In genomic region chr16:34441704-34442103, GRCm38 (mm10) we compare ENCODE assay signal across 9 mouse cellular contexts.
DNase-seq lines count a peak whose midpoint lies in the region; ATAC-seq and TF ChIP-seq lines count a peak whose summit lies in the region.
"Had no signal": no experiment of that assay in that cellular context is flagged by ENCODE, and none has a peak within 500 bp of the region (broad histone marks: within the 10 kb centered on the region; RNA-seq: fewer than 3 reads in every experiment).

No protein-coding gene starts in this region.

- no peak overlapping the region for H3K4me2 ChIP-seq in embryonic facial prominence, embryonic 12.5 days (replicated peaks)
- H3K4me2 ChIP-seq in hindbrain, embryonic 12.5 days (replicated peaks): no peak overlapping the region
- H3K4me2 ChIP-seq in hindbrain, embryonic 11.5 days (replicated peaks; ENCODE audit: low read depth, low read length): no peak overlapping the region
- no peak overlapping the region for H3K4me2 ChIP-seq in lung, postnatal 0 days (replicated peaks; ENCODE audit: low read depth, low read length)
- H3K4me2 ChIP-seq in stomach, embryonic 16.5 days (ENCODE audit: low read depth, low read length): no peak overlapping the region

- DNase-seq in embryonic facial prominence, embryonic 10.5 days (ENCODE audit: low spot score): no peak
- no peak for DNase-seq in hindbrain, embryonic 11.5 days (ENCODE audit: low spot score)
- peak; percentile 39 for DNase-seq in lung, postnatal 0 days (ENCODE audit: low spot score)
- no peak for DNase-seq in lung, postnatal 10 days
- DNase-seq in embryo, embryonic 10.5 days (ENCODE audit: low spot score): no peak

- no peak overlapping the region for H3K4me3 ChIP-seq in embryonic facial prominence, embryonic 12.5 days
- no peak overlapping the region for H3K4me3 ChIP-seq in embryonic facial prominence, embryonic 10.5 days
- no peak overlapping the region for H3K4me3 ChIP-seq in hindbrain, embryonic 12.5 days
- H3K4me3 ChIP-seq in hindbrain, embryonic 11.5 days (ENCODE audit: low read depth, low read length): no peak overlapping the region
- H3K4me3 ChIP-seq in lung, postnatal 0 days (ENCODE audit: low read depth, low read length): no peak overlapping the region
- H3K4me3 ChIP-seq in stomach, embryonic 16.5 days (replicated peaks; ENCODE audit: low read length): no peak overlapping the region

- TF ChIP-seq CTCF in lung, postnatal 0 days (IDR thresholded peaks at IDR 0.05): no peak

- TF ChIP-seq EP300 in lung, postnatal 0 days (IDR thresholded peaks at IDR 0.05): no peak

- no peaks in the 10 kb centered on the region for H3K36me3 ChIP-seq in embryonic facial prominence, embryonic 12.5 days
- H3K36me3 ChIP-seq in embryonic facial prominence, embryonic 10.5 days (replicated peaks): no peaks in the 10 kb centered on the region
- no peaks in the 10 kb centered on the region for H3K36me3 ChIP-seq in hindbrain, embryonic 12.5 days
- H3K36me3 ChIP-seq in hindbrain, embryonic 11.5 days (ENCODE audit: control insufficient read depth, insufficient read depth, low read length): no peaks in the 10 kb centered on the region
- no peaks in the 10 kb centered on the region for H3K36me3 ChIP-seq in lung, postnatal 0 days (ENCODE audit: insufficient read depth, low read length)
- no peaks in the 10 kb centered on the region for H3K36me3 ChIP-seq in stomach, embryonic 16.5 days (ENCODE audit: control insufficient read depth, insufficient read depth, low read length)
- H3K36me3 ChIP-seq: G1E had no signal

- peak overlapping the region; percentile 79 for H3K27ac ChIP-seq in embryonic facial prominence, embryonic 12.5 days
- no peak overlapping the region for H3K27ac ChIP-seq in embryonic facial prominence, embryonic 10.5 days (replicated peaks)
- peak overlapping the region; percentile 72 for H3K27ac ChIP-seq in hindbrain, embryonic 12.5 days
- H3K27ac ChIP-seq in hindbrain, embryonic 11.5 days (ENCODE audit: low read depth, low read length): no peak overlapping the region
- no peak overlapping the region for H3K27ac ChIP-seq in lung, postnatal 0 days (ENCODE audit: low read length)
- peak overlapping the region; percentile 84 for H3K27ac ChIP-seq in stomach, embryonic 16.5 days (ENCODE audit: low read length)

- H3K4me1 ChIP-seq in embryonic facial prominence, embryonic 12.5 days: peaks cover 31% of the 10 kb centered on the region
- peaks cover 61% of the 10 kb centered on the region for H3K4me1 ChIP-seq in embryonic facial prominence, embryonic 10.5 days
- H3K4me1 ChIP-seq in hindbrain, embryonic 12.5 days: peaks cover 46% of the 10 kb centered on the region
- peaks cover 4% of the 10 kb centered on the region; the same call in 1 of the 2 replicates for H3K4me1 ChIP-seq in hindbrain, embryonic 11.5 days (replicated peaks; ENCODE audit: control insufficient read depth, insufficient read depth, low read length)
- peaks cover 9% of the 10 kb centered on the region; the same call in 1 of the 2 replicates for H3K4me1 ChIP-seq in lung, postnatal 0 days (ENCODE audit: insufficient read depth, low read depth, low read length)
- peaks cover 18% of the 10 kb centered on the region for H3K4me1 ChIP-seq in stomach, embryonic 16.5 days (ENCODE audit: control insufficient read depth, insufficient read depth, low read length)

- no peaks in the 10 kb centered on the region for H3K9me3 ChIP-seq in embryonic facial prominence, embryonic 12.5 days
- no peaks in the 10 kb centered on the region for H3K9me3 ChIP-seq in embryonic facial prominence, embryonic 10.5 days
- no peaks in the 10 kb centered on the region for H3K9me3 ChIP-seq in hindbrain, embryonic 12.5 days (replicated peaks)
- H3K9me3 ChIP-seq in hindbrain, embryonic 11.5 days (ENCODE audit: control insufficient read depth, low read length): no peaks in the 10 kb centered on the region
- no peaks in the 10 kb centered on the region for H3K9me3 ChIP-seq in lung, postnatal 0 days (ENCODE audit: low read length)
- no peaks in the 10 kb centered on the region for H3K9me3 ChIP-seq in stomach, embryonic 16.5 days (replicated peaks; ENCODE audit: control insufficient read depth, low read length)
- H3K9me3 ChIP-seq: G1E had no signal

- 84% methylated on average over 2 of the region's 2 CpGs for WGBS in embryonic facial prominence, embryonic 12.5 days
- WGBS in embryonic facial prominence, embryonic 10.5 days: 91% methylated on average over 2 of the region's 2 CpGs
- WGBS in hindbrain, embryonic 12.5 days: 86% methylated on average over 2 of the region's 2 CpGs
- WGBS in hindbrain, embryonic 11.5 days: 83% methylated on average over 2 of the region's 2 CpGs
- 40% methylated on average over 2 of the region's 2 CpGs for WGBS in lung, postnatal 0 days
- WGBS in stomach, embryonic 16.5 days: 46% methylated on average over 2 of the region's 2 CpGs

- no peak for ATAC-seq in embryonic facial prominence, embryonic 12.5 days (ENCODE audit: insufficient number of reproducible peaks, insufficient read depth, low FRiP score, low TSS enrichment)
- ATAC-seq in hindbrain, embryonic 12.5 days (ENCODE audit: low FRiP score): no peak
- no peak for ATAC-seq in hindbrain, embryonic 11.5 days (ENCODE audit: low FRiP score)
- ATAC-seq in lung, postnatal 0 days: no peak
- ATAC-seq in stomach, embryonic 16.5 days (ENCODE audit: insufficient read depth, low FRiP score): no peak

- no peaks in the 10 kb centered on the region for H3K27me3 ChIP-seq in embryonic facial prominence, embryonic 12.5 days
- H3K27me3 ChIP-seq in embryonic facial prominence, embryonic 10.5 days (replicated peaks; ENCODE audit: low read depth, poor library complexity, severe bottlenecking): no peaks in the 10 kb centered on the region
- H3K27me3 ChIP-seq in hindbrain, embryonic 12.5 days: no peaks in the 10 kb centered on the region
- no peaks in the 10 kb centered on the region for H3K27me3 ChIP-seq in hindbrain, embryonic 11.5 days (ENCODE audit: control insufficient read depth, insufficient read depth, low read length)
- no peaks in the 10 kb centered on the region for H3K27me3 ChIP-seq in lung, postnatal 0 days (replicated peaks; ENCODE audit: insufficient read depth, low read length)
- H3K27me3 ChIP-seq in stomach, embryonic 16.5 days (ENCODE audit: control insufficient read depth, insufficient read depth, low read length): no peaks in the 10 kb centered on the region

- no peak overlapping the region for H3K9ac ChIP-seq in embryonic facial prominence, embryonic 12.5 days
- no peak overlapping the region for H3K9ac ChIP-seq in hindbrain, embryonic 12.5 days
- no peak overlapping the region for H3K9ac ChIP-seq in hindbrain, embryonic 11.5 days (ENCODE audit: low read depth, low read length)
- no peak overlapping the region for H3K9ac ChIP-seq in lung, postnatal 0 days (replicated peaks; ENCODE audit: low read depth)
- H3K9ac ChIP-seq in stomach, embryonic 16.5 days (ENCODE audit: low read length): no peak overlapping the region

Comparison
In these comparisons a context has a peak if more than half of its experiments do, and no peak if none do; other contexts are left out.
1. H3K27ac ChIP-seq: peak in embryonic facial prominence, embryonic 12.5 days (single experiment), hindbrain, embryonic 12.5 days (single experiment) and stomach, embryonic 16.5 days (single experiment); none in embryonic facial prominence, embryonic 10.5 days (single experiment), hindbrain, embryonic 11.5 days (single experiment) and lung, postnatal 0 days (single experiment).